Mouse (Mus musculus) megakaryocyte-erythroid progenitor cell, adult 5-6 weeks (primary cell): ENCODE results near the gene Vps45. TPM values are rescaled to one million over a fixed set of nuclear protein-coding genes. Genes with fewer than 3 reads are reported as not detected.

ENCODE experiments used
- ATAC-seq: replicated peaks from 2 replicates; pipeline ENCODE4 v1.8.0; 2016; ENCODE audit warnings: mild to moderate bottlenecking, inconsistent platforms; ENCODE audit not compliant: severe bottlenecking, poor library complexity, low FRiP score, low TSS enrichment
- total RNA-seq, 2 experiments: library from RNA; stranded (forward) in 1 of 2; stranded (reverse) in 1 of 2; fragments of 200-1000, 215-1000 nt in 1 of 2; fragments of >200 nt in 1 of 2; fragmentation: Nextera tagmentation in 1 of 2; gene quantifications; 2 replicates each; pipeline ENCODE4 v1.2.3; 2014 to 2017

Gene Vps45
- total RNA-seq, 2 experiments from 2014 or later = 13.4 to 38.8 TPM

DNA sequence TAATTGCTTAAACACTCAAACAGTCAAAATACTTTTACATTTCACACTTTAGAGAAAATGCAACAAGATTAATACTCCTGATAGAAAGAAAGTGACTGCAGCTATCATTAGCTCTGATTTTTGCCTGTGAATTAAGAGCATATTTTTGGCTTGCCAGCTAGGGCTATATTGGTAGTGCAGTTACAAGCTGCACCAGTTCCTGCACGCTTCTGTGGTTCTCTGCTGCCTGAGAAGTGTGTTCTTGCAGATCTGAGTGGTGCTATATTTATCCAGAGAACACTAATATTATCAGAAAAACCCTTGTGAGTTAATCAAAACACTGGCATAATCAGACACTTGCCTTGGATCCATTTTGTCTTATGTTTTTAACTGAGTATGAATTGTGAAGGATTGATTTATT is 15.2 kb downstream of the Vps45 start:
- ATAC-seq = no peak

DNA sequence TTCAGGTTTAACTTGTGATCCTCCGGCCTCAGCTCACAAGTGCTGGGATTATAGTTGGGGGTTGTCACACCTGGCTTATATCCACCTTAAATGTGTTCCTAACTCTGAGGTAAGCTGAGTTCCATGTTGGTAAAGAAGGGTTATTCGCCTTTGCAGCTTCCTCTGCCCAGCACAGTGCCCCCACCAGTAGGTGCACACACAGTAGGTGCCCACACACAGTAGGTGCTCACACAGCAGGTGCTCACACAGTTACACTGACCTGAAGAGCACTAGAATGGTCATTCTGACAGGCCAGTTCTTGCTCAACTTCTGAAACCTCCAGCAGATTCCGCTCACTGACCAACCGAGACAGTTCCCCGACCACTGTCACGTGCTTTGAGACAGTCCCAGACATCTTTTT is 17.2 kb downstream of the Vps45 start:
- ATAC-seq = no peak

DNA sequence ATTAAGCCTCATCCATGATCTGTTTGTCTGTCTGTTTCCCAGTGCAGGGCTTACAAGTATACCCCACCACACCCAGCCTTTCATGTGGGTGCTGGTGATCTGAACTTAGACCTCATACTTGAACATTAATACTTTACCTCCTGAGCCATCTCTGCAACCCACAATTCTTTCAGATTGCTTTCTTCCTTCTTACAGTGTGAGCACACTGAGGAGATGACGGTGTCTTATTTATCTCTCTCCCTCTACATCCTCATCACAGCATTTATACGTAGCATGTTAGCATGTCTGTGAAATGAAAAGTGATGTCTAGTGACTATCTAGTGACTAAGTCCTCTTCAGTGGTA is 17.6 kb downstream of the Vps45 start:
- no peak for ATAC-seq

DNA sequence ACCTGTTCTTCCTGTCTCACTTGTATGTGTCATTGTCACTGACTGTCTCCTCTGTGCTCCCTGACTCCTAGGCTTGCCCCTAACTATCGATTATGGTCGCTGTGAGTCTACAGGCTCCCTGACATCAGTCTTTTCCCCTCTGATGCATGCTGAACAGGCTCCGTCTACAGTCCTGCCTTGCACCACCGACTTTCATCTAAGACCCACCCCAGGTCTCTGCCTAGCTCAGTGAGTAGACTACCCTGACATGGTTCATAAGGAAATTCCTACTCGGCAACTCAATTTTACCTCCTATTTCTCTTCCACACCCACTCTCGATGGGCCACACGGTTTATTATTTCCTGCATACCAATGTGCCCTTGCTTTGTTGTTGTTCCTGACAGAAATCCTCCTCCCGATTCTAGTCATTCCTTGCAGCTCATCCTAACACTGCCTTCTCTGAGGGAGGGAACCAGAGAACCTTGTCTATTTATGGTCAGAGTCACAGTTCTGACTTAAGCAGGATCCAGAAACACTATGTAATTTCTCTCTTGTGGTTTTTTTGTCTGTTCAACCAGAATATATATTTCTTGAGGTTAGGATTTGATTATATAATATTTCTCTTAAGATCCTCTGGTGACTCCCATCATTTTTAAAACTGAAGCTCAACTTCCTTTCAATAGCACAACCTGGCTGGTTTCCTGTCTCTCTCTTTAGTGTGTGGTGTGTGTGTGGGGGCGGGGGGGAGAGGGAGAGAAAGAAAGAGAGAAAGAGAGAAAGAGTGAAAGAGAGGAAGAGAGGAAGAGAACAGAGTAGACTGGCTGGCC is 18.2 kb downstream of the Vps45 start:
- no peak for ATAC-seq

DNA sequence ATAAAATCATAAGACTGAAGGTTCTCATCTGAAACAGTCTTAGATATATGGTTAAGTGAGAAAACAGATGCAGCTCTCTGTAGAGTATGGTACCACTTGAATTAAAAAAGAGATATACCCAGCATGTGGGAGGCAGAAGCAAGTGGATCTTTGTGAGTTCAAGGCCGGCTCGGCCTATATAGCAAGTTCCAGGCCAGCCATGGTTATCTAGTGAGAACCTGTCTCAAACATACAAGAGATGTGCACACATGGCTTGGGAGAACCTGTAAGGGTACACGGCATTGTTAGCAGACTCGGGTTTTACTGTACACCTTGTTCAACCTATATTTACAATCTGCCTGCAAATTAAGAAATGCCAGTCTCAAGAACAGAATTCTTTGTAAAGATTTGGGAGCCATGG is 19.4 kb downstream of the Vps45 start:
- no peak for ATAC-seq

DNA sequence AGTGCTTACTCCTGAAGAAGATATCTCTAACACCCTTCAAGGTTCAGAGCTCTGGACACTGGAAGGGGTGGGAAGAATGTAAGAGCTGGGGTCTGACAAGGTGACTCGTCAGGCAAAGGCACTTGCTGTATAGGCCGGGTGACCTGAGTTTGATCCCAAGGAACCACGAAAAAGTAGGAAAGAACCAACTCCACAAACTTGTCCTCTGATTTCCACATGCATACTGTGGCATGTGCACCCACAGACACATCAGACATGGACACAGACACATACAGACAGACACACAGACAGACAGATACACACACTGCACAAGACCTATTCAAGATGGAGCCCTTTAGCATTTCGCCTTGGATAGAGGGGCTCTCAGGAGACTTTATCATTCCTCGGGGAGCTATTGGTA is 20.1 kb downstream of the Vps45 start:
- no peak for ATAC-seq

DNA sequence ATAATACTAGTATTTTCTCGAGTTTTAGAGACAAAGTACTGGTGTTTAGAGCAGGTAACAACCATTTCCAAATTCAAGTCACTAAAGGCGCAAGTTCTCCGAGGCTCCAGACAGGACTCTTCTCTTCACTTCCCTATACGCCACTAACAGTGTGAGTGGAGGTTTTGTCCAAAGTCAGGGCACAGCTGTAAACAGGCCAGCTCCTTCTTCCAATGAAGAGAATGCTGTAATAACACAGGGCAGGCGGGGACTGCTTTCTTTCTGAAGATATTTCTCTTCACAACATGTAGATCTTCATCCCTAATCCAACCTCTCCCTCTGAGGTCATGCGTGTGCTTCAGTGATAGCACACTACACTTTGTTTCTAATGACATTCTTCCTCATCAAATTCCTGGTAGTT is 21.5 kb downstream of the Vps45 start:
- ATAC-seq = no peak

DNA sequence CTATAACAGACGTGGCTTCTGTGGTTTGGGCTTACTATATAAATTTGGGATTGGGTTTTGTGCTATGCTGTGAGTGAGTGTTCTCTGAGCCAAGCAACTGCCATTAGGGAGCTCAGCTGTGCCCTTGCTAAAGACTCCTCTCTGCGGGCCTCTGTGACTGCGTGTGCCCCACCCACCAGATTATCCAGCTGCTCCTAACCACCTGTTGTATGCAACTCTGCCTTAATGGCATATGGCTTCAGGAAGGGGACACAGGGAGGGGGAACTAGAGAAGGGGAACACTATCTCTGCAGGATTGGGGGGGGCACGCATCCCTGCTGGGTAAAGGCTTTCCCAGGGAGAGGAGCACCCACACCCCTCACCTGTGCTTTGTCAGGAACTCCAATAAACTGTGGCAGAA is 25.2 kb downstream of the Vps45 start:
- ATAC-seq = peak; percentile 57

DNA sequence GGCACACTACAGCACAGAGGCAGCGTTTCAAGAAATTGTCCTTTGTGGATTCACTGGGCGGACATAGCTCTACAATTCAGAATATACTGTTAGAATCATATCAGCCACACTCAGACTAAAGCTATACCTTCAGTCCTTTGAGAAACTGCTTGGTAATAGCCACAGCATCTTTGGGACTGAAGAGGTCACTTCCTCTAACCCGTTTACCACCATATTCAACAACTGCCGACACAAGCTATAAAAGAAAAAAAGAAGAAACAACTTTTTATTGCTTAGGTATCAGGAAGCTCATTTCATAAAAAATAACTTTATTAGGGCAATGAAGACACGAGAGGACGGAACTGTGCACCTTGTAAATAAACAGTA is 25.6 kb downstream of the Vps45 start:
- no peak for ATAC-seq

DNA sequence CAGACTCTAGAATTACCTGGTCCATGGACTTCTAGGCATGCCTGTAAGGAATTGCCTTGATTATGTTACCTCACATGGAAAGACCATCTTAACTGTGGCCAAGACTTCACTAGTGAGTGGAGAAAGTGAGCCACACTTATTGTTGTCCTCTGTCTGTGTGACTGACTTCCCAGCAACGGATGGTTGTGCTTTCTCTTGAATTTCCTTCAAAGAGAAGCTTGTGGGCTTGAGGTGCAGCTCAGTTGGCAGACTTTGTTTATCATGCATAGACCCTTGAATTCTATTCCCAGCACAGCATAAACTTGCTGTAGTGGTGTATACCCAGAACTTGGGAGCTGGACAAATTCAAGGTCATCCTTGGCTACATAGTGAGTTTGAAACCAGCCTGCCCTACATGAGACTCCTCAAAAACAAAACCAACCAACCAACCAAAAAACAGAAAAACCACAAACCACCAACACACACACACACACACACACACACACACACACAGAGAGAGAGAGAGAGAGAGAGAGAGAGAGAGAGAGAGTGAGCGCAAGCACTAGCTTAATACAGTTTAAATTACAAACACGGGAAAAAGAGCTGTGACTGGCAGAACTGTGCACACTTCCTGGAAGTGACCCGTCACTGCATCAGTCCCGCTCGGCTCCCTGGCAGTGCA is 26.1 kb downstream of the Vps45 start:
- peak; percentile 55 for ATAC-seq

DNA sequence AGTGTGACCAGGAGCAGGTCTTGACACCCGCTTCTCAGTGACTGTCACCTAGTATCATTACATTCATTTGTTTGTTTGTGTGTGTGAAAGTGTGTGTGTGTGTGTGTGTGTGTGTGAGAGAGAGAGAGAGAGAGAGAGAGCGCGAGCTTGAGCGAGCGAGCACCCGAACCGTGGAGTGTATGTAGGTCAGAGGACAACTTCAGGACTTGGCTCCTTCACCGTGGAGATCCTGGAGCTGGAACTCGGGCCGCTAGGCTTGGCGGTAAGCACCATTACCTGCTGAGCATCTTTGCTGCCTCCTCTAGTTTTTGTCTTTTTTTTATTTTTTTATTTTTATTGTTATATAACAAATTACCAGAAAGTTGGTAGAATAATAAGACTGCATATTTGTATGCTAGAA is 28.5 kb downstream of the Vps45 start:
- ATAC-seq = no peak

DNA sequence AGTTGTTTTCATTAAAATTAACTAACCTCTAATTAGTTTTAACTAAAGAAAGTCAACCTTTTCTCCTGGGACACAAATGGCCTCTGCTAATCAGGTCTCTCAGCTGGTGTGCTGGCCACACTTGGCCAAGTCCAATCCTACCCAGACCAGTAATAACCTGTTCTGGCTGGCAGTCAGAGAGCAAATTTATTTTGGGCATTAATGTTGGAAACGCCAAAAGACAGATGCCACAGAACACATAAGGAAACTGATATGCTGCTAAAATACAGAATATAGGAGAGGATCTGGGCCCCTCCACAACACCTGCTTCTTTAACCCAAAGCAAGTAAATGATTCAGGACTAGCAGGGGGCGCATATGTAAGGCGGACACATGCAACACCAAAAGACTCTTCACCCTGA is 28.9 kb downstream of the Vps45 start:
- no peak for ATAC-seq

DNA sequence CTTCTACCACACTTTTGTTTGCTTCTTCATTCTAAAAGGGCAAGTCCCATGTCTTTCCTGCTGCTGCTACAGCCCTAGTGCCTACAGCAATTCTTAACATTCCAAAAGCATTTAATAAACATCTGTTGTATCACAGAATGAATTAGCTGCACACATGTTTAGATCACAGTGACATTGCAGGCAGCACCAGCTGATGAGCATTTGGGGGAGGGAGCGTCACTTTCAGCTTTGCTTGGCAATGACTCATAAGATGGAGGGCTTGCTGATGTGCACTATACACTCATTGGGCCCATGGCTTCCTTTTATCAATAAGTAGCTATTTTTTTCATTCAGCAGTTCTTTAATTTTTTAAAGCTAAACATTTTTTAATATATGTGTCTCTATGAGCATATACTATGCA is 30.4 kb downstream of the Vps45 start:
- ATAC-seq = no peak

DNA sequence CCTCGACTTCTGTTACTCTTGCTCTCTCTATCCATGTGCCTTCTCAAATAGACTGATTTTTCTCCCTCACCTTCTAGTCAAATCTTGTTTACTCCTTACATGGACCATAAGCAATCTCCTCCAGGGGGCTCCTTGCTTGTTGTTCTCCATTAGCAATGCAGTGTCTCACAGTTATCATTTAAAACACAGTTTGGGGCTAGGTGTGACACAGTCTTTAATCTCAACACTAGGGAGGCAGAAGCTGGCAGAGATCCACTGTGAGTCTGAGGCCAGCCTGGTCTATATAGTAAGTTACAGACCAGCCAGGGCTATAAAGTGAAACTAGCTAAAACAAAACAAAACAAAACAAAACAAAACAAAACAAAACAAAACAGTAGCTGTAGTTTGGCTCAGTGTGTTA is 31.1 kb downstream of the Vps45 start:
- ATAC-seq = peak; percentile 82

DNA sequence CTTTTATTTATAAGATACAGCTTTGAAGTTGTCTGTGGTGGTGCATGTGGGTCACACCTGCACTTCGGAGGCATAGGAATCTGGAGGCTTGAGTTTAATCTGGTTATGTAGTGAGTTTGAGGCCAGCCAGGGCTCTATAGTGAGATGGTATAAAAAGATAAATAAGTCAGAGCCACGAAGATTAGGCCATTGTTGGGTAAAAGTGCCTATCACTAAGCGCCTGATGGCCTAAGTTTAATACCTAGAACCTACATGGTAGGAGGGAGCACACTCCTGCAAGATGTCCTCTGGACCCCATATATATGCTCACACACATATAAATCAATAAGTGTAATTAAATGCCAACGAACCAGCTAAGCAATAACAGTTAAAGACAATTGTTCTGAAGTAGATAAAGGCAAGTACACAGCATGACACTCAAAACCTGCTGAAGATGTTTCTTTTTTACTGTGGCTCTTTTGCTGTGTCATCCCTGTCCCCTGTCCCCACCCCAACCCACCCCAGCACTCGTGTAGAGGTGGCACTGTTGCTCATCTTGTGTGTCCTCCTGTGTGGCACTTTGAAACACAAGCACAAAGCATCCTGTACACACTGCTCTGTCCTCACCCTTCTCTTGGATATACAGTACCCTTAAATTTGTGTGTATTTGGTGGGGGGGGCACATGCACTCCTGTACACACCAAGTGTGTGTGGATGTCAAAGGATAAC is 36.7 kb downstream of the Vps45 start:
- ATAC-seq = peak; percentile 44; the same call in 1 of the 2 replicates

DNA sequence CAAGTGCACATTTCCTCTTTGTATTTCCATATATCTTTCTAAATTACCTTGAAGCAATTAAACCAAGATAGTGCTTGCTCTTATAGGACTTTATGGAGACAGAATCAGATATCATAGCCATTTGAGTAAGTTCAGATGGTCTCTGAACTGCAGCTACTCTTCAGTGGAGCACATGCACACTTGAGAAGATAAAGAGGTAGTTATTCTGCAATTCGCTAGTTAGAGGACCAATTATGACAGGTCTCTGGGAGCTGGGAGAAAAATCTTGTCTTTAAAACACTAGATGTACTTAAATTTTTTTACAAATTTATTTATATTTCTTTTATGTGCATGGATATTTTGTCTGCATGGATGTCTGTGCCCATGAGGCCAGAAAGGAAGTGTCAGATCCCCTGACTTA is 37.5 kb downstream of the Vps45 start:
- no peak for ATAC-seq

DNA sequence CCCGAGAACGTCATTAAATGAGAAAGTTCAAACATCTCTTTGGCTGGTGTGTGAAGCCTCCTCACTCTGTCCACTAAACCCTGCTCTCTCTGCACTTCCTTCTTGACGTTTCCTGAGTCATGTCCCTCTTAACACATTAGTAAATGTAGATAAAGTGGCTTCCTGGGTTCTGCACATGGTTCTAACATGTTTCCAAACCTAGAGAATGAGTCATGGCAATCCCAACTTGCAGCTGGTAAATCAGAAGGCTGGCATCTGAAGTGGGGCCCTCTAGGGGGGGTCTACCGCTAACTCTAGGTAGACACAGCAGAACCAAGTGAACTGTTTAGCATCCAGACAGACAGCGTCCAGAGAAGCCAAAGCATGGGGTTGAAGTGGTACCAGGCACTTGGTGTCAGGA is 40.8 kb downstream of the Vps45 start:
- no peak for ATAC-seq

DNA sequence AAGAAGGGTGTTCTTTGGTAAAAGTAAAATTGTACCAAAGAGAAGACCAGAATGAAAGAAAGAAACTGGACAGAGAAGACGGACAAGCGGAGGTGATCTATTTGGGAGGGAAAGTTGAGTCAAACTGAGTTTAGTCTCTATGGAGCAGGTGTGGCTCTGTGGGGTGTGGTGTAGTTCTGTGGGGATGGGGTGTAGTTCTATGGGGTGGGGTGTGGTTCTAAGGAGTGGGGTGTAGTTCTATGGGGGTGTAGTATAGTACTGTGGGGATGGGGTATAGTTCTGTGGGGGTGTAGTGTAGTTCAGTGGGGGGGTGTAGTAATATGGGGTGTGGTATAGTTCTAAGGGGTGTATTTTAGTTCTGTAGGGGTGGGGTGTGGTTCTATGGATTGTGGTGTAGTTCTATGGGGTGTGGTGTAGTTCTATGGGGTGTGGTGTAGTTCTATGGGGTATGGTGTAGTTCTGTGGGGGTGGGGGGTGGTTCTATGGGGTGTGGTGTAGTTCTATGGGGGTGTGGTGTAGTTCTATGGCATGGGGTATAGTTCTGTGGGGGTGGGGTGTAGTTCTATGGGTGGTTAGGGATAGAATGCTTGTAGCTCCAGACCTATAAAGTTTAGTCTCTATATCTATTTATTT is 41.9 kb downstream of the Vps45 start:
- ATAC-seq = no peak

DNA sequence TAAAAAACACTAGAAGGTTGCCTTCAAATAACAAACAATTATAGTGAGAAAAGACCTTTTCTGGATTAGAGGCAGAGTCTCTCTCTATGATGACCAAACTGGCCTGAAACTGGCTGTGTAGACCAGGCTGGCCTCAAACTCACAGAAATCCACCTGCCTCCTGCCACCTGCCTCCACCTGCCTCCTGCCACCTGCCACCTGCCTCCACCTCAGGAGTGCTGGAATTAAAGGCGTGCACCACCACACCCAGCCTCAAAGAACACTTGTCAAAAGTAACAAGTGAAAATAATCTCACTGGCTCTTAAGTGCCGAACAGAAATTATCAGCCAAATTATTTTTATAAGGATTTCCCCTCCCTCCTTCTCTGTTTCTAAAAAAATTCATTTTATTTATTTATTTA is 42.6 kb downstream of the Vps45 start:
- no peak for ATAC-seq

DNA sequence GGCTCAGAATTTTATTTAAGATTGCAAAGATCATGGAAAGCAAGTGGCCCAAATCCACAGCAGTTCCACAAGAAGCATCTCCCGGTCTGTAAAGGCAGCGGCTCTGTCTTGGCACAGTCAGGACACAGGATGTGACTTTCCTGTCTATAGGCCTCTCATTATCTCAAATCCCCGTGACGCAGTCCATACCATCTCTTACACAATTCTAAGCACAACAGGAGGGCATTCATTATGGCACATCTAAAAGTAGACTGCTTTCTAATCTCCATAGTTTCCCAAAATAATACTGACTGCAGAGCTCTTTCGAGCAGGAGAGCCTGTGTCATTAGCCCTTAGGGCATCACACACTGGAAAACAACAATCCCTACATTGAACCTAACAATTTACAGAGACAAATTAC is 45.5 kb downstream of the Vps45 start:
- ATAC-seq = no peak
